Mouse (Mus musculus): ENCODE data around the gene Zbtb7a. TPM values are rescaled to one million over a fixed set of nuclear protein-coding genes. Genes with fewer than 3 reads are reported as not detected.
"Not testable (repeated sequence)": the region's sequence is repeated elsewhere in the genome, so short reads cannot be mapped to it uniquely, and the experiment has no call there.

Zbtb7a gene
- total RNA-seq, 2 experiments from 2014 or later = 34.5 to 42.2 TPM

DNA sequence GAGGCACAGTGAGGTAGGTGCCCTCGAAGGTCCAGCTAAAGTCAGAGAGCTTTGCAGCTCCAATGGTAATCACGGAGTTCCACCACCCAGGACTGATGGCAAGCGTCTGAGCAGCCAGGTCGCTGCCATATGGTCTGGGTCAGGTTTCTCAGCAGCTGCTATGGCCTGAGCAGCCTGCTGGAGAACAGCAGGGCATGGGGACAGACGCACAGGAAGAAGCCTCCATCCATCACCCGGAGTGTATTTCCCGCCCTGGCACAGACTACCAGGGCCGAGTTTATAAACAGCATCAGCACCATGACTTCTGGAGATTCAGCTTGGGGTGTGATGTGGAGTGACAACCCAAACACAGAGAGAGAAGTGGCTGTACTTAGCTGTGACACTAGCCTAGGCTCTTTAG, 30.1 kb downstream of the Zbtb7a start:
- intact Hi-C loops (cut with DNase I) = no loop called here
- DNase-seq (ENCODE audit: low spot score) = no peak

DNA sequence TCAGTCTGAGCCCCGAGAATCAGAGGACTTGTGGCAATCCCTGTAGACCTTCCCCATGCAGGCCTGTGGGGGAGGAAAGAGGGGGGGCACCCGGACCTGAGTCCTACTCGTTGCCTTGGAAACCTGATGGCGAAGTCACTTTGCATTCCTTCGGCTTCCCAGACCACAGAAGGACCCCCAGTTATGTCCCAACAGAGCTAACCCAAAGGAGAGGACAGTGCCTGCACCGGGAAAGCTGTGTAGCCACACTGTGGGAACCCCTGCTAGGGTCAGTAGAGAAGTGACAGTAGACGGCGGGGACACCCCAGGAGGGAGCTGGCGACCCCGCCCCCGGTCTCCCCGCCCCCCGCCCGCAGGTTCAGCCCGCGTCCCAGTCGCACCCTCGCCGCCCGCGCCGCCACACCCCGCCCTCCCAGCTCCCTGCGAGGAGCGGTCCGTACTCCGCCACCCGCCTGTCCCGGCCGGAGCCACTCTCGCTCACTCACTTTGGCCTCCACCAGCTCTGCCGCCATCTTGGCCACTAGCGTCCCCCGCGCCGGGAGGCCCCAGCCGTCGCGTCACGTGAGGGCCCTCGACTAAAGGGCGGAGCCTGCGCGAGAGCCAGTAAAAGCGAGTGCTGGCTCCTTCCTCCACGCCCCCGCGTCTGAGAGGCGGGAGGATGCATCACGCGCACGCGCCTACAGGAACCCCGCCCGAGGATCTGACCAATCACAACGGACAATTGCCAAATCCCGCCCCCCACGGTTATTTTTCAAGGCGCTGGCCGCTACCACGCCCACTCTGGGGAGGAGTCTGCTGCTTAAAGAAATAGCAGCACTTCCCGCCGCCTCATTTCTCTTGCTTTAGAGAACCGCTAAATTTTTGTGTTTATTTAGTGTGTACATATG, 32.4 kb downstream of the Zbtb7a start, which contains the start of gene Pias4:
Gene Pias4, minus strand, starts transcription at position 724 of the 887 bp plus-strand sequence.
- intact Hi-C loops (cut with DNase I) = loop anchor here (2.0 kb wide), 1 partner anchor 29 kb away; no protein-coding TSS in a partner anchor
- DNase-seq (ENCODE audit: low spot score) = peak; percentile 100

- intact Hi-C loops (cut with DNase I) = no loop called here
- no peak for DNase-seq (ENCODE audit: low spot score)
Observed at GRCm38 (mm10) chr10:81168087-81168431, 33.0 kb downstream of the Zbtb7a start.

GRCm38 (mm10) chr10:81168521-81169244, 33.7 kb downstream of the Zbtb7a start:
- DNase-seq (ENCODE audit: low spot score) = peak; percentile 79
- intact Hi-C loops (cut with DNase I) = no loop called here

GRCm38 (mm10) chr10:81169411-81169900, 34.4 kb downstream of the Zbtb7a start:
- intact Hi-C loops (cut with DNase I); DNase-seq (ENCODE audit: low spot score): not testable (repeated sequence)

DNA sequence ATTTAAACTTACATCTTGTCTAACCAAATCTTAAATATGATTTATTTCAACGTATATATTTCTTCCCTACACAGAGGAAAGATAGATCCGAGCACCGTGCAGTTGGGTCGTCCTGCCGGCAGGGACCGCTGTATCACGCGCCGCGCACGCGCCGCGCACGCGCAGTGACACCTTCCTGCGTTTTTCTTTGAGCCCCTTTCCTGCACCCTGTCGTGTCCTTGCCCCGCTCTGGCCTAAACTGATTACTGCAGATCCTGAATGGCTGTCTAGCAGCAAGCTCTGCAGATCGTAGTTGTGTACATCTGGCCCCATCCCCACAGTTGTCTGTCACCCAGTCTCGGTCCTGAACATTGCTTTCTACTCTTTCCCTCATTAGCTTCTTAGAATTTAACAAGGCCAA, 38.1 kb downstream of the Zbtb7a start:
- DNase-seq (ENCODE audit: low spot score) = peak; percentile 56
- intact Hi-C loops (cut with DNase I) = loop anchor here (5.0 kb wide), 1 partner anchor 86 kb away; no protein-coding TSS in a partner anchor

- DNase-seq (ENCODE audit: low spot score) = peak; percentile 77
- intact Hi-C loops (cut with DNase I) = loop anchor here (5.0 kb wide), 2 partner anchors 87 to 157 kb away; no protein-coding TSS in a partner anchor
Observed at GRCm38 (mm10) chr10:81174617-81175344, 39.8 kb downstream of the Zbtb7a start.

GRCm38 (mm10) chr10:81175345-81175701, 40.3 kb downstream of the Zbtb7a start:
- not testable (repeated sequence) for DNase-seq (ENCODE audit: low spot score)
- intact Hi-C loops (cut with DNase I) = loop anchor here (5.0 kb wide), 1 partner anchor 158 kb away; no protein-coding TSS in a partner anchor

GRCm38 (mm10) chr10:81175936-81176465, 41.0 kb downstream of the Zbtb7a start:
- intact Hi-C loops (cut with DNase I) = loop anchor here (5.0 kb wide), 1 partner anchor 159 kb away; no protein-coding TSS in a partner anchor
- DNase-seq (ENCODE audit: low spot score) = no peak

GRCm38 (mm10) chr10:81176466-81177271, 41.6 kb downstream of the Zbtb7a start, which contains the start of gene Eef2:
Gene Eef2, plus strand, starts transcription at chr10:81176631.
- intact Hi-C loops (cut with DNase I) = loop anchor here (5.0 kb wide), 1 partner anchor 159 kb away; no protein-coding TSS in a partner anchor
- peak; percentile 97 for DNase-seq (ENCODE audit: low spot score)

- intact Hi-C loops (cut with DNase I) = loop anchor here (5.0 kb wide), 1 partner anchor 160 kb away; no protein-coding TSS in a partner anchor
- DNase-seq (ENCODE audit: low spot score) = no peak
Observed at GRCm38 (mm10) chr10:81177491-81177925, 42.5 kb downstream of the Zbtb7a start.

GRCm38 (mm10) chr10:81177958-81178712, 43.1 kb downstream of the Zbtb7a start:
- DNase-seq (ENCODE audit: low spot score) = no peak
- intact Hi-C loops (cut with DNase I) = loop anchor here (5.0 kb wide), 1 partner anchor 161 kb away; no protein-coding TSS in a partner anchor

DNA sequence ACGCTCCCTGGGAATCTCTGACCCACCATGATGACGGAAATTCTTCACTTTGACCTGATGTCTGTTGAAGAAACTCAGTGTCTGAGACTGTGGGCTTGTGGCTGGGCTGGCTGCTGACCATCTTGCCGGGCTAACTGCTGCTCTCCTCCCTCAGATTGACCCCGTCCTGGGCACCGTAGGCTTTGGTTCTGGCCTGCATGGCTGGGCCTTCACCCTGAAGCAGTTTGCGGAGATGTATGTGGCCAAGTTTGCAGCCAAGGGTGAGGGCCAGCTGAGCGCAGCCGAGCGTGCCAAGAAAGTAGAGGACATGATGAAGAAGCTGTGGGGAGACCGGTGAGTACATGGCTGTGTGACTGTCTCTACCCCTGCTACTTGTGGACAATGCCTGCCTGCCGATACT, 43.9 kb downstream of the Zbtb7a start:
- DNase-seq (ENCODE audit: low spot score) = no peak
- intact Hi-C loops (cut with DNase I) = loop anchor here (5.0 kb wide), 1 partner anchor 162 kb away; no protein-coding TSS in a partner anchor

GRCm38 (mm10) chr10:81179451-81180342, 44.7 kb downstream of the Zbtb7a start:
- DNase-seq (ENCODE audit: low spot score) = no peak
- intact Hi-C loops (cut with DNase I) = loop anchor here (5.0 kb wide), 1 partner anchor 162 kb away; no protein-coding TSS in a partner anchor

DNA sequence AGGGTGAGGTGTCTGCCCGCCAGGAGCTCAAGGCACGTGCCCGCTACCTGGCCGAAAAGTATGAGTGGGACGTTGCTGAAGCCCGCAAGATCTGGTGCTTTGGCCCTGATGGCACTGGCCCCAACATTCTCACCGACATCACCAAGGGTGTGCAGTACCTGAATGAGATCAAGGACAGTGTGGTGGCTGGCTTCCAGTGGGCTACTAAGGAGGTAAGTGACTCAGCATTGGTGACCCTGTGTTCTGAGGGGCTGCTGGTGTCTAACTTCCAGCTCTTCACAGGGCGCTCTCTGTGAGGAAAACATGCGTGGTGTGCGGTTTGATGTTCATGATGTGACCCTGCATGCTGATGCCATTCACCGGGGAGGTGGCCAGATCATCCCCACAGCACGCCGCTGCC, 45.9 kb downstream of the Zbtb7a start:
- no peak for DNase-seq (ENCODE audit: low spot score)
- intact Hi-C loops (cut with DNase I) = no loop called here

DNA sequence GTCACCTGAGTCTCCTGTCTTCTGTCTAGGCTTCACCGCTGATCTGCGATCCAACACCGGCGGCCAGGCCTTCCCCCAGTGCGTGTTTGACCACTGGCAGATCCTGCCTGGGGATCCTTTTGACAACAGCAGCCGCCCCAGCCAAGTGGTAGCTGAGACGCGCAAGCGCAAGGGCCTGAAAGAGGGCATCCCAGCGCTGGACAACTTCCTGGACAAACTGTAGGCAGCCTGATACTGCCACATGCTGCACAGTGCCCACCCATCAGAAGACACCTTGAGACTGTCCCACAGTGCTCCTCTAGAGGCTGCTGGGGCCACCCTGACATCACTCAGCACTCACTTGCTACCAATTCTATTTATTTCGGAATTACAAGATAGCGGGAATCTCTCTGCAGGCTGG, 46.8 kb downstream of the Zbtb7a start:
- DNase-seq (ENCODE audit: low spot score); intact Hi-C loops (cut with DNase I): not testable (repeated sequence)
